Comparison of ENCODE assay signal across 8 mouse cellular contexts in the genomic region with DNA sequence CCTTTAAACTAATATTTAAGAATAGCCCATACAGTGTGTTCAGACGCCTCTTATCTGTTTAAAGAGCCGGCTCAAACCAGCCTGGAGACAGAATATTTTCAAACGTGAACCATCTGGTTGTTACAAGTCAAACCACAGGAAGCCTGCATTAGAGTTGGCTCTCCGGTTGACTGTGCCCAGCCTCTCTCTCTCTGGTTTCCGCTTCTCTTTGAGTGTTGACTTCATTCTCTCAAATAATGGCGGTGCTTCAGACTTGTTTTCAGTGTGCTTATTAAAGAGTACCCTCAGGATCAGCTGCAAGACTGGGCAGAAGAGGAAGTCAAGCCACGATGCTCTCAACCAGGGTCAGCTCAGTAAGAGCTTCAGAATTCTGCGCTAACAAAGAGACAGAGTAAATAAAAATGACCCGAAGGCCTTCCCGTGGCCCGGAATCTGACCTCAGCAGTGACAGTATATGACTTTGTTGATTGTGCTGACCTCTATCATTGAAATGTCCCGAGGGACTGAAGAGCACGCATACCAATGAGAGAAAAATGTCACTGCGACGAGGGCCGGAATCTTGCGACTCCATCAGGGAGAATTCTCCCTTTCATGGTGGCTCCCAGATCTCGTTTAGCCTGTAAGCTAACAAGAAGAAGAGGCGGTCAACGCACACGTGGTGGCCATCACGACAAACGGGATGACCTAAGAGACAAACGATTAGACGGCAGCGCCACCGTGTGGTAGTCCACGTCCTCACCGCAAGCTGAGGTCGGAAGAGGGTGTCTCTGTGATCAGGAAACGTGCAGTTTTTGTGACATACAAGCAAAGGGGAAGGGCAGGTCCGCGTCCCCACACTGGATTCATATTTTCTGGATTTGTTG. TPM values are rescaled to one million over a fixed set of nuclear protein-coding genes. Genes with fewer than 3 reads are reported as not detected.
DNase-seq lines count a peak whose midpoint lies in the region; ATAC-seq and TF ChIP-seq lines count a peak whose summit lies in the region.

No protein-coding gene starts in this region.

- intact Hi-C loops in left cerebral cortex, adult 2 months (cut with DNase I) = loop anchor here (1.0 to 5.0 kb wide), 5 partner anchors 58 to 242 kb away; no protein-coding TSS in a partner anchor

- H3K27ac ChIP-seq in cortical plate, adult 2 months (ENCODE audit: insufficient read depth, low read length) = no peak overlapping the region
- peak overlapping the region; percentile 37 for H3K27ac ChIP-seq in left cerebral cortex, adult 2 months

- no peak for TF ChIP-seq POLR2A in cortical plate, adult 2 months (IDR thresholded peaks at IDR 0.05; ENCODE audit: extremely low read depth, insufficient read depth, low read length)

- peak; percentile 98 for TF ChIP-seq CTCF in cortical plate, adult 2 months (IDR thresholded peaks at IDR 0.05; ENCODE audit: extremely low read depth, insufficient read depth, low read length)
- peak; percentile 95 for TF ChIP-seq CTCF in left cerebral cortex, adult 2 months (IDR thresholded peaks at IDR 0.05)

- H3K4me3 ChIP-seq in cortical plate, adult 2 months (ENCODE audit: insufficient read depth, low read length) = peak overlapping the region; percentile 14
- peak overlapping the region; percentile 23 for H3K4me3 ChIP-seq in left cerebral cortex, adult 2 months

- no peaks in the 10 kb centered on the region for H3K4me1 ChIP-seq in cortical plate, adult 2 months (ENCODE audit: control insufficient read depth, insufficient read depth, low read length)

- peak; percentile 83 for ATAC-seq in activated CD4-positive, CD25-positive, alpha-beta regulatory T cell, adult 4 months
- ATAC-seq in megakaryocyte, adult 5-6 weeks (ENCODE audit: poor library complexity, severe bottlenecking) = peak; percentile 92

- peak; percentile 62 to 76 for DNase-seq in gastrocnemius, adult 8-10 months (ENCODE audit: low spot score in 2 of 2)
- peak; percentile 77 for DNase-seq in hindlimb bud, embryonic 11.5 days (ENCODE audit: extremely low spot score, low read depth, low spot score)
- DNase-seq in left cerebral cortex, adult 2 months (ENCODE audit: extremely low spot score in 1 of 2, low spot score in 2 of 2) = peak; percentile 83 to 90
- DNase-seq in right cerebral cortex, adult 18-20 months = peak; percentile 84
- DNase-seq in urinary bladder, adult 2 months (ENCODE audit: low spot score) = peak; percentile 69

RNA-seq across cellular contexts. Expression of a gene that starts 55.3 kb away (rescaled TPM):
- 100 to 1,000 TPM; 109 to 110 TPM for polyA plus RNA-seq in activated CD4-positive, CD25-positive, alpha-beta regulatory T cell, adult 4 months (2017; shearing (Covaris generic))
- 60.4 and 61.3 TPM in 2 replicates for polyA plus RNA-seq in cortical plate, adult 2 months (2012; rRNA removed)
- total RNA-seq in gastrocnemius, adult 8-10 months (2022) = 10 to 100 TPM; 16.8 to 22.6 (median 18.5) TPM
- total RNA-seq in left cerebral cortex, adult 2 months (2021) = 100 to 1,000 TPM; 116 to 120 TPM
- total RNA-seq in megakaryocyte, adult 5-6 weeks (2015) = 70.3 and 88.4 TPM in 2 replicates
- total RNA-seq in megakaryocyte, adult 5-6 weeks (2017) = 87.7 and 103 TPM in 2 replicates
- polyA plus RNA-seq in urinary bladder, adult 2 months (2012; rRNA removed) = 35.9 and 43.5 TPM in 2 replicates
